Comparison of ENCODE assay signal across 32 mouse cellular contexts in the genomic region with DNA sequence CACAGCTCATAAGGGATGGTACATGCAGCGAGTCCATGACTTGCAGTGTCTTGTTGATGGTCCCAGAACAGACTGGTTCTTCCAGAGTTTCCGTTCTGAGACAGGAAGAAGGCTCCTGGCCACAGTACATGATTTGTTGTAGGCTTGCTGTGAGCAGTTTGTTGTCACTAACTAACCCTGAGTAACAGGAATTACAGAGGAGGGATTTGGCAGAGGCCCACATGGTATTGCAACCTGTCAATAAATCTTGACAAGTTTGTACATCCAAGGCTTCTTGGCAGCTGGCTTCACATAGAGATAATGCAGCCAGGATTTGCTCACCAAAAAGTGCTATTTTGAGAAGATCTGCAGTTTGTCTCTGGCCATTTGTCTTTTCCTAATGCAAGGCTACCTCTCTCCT. TPM values are rescaled to one million over a fixed set of nuclear protein-coding genes. Genes with fewer than 3 reads are reported as not detected.
A peak's percentile ranks its signal among the peaks of the same experiment; 100 is the strongest.
DNase-seq lines count a peak whose midpoint lies in the region; ATAC-seq and TF ChIP-seq lines count a peak whose summit lies in the region.
"Had no signal": no experiment of that assay in that cellular context is flagged by ENCODE, and none has a peak within 500 bp of the region (broad histone marks: within the 10 kb centered on the region; RNA-seq: fewer than 3 reads in every experiment).

No protein-coding gene starts in this region.

- intact Hi-C loops in heart, postnatal 14 days (cut with DNase I): no loop called here

- H3K9me3 ChIP-seq in midbrain, embryonic 11.5 days (ENCODE audit: control insufficient read depth, low read length): no peaks in the 10 kb centered on the region
- H3K9me3 ChIP-seq in midbrain, postnatal 0 days (ENCODE audit: low read length): no peaks in the 10 kb centered on the region
- H3K9me3 ChIP-seq in embryonic facial prominence, embryonic 15.5 days (replicated peaks): no peaks in the 10 kb centered on the region
- H3K9me3 ChIP-seq: G1E; hindbrain, embryonic 10.5 days; kidney, embryonic 15.5 days; midbrain, embryonic 10.5 days; neural tube, embryonic 15.5 days had no signal

- WGBS in midbrain, embryonic 11.5 days: 98% methylated on average over 2 of the region's 2 CpGs
- 98% methylated on average over 2 of the region's 2 CpGs for WGBS in midbrain, postnatal 0 days
- 78% methylated on average over 2 of the region's 2 CpGs for WGBS in embryonic facial prominence, embryonic 15.5 days

- no peak overlapping the region for H3K4me3 ChIP-seq in midbrain, embryonic 11.5 days (ENCODE audit: low read depth, low read length)
- no peak overlapping the region for H3K4me3 ChIP-seq in midbrain, postnatal 0 days (ENCODE audit: low read depth, low read length)
- no peak overlapping the region for H3K4me3 ChIP-seq in embryonic facial prominence, embryonic 15.5 days (replicated peaks)
- H3K4me3 ChIP-seq: hindbrain, embryonic 10.5 days; kidney, embryonic 15.5 days; midbrain, embryonic 10.5 days; neural tube, embryonic 15.5 days had no signal

- H3K27ac ChIP-seq in midbrain, embryonic 11.5 days (ENCODE audit: low read depth, low read length): no peak overlapping the region
- no peak overlapping the region for H3K27ac ChIP-seq in midbrain, postnatal 0 days (ENCODE audit: low read depth, low read length)
- H3K27ac ChIP-seq in embryonic facial prominence, embryonic 15.5 days (replicated peaks): peak overlapping the region; percentile 48; the same call in 1 of the 2 replicates
- H3K27ac ChIP-seq: hindbrain, embryonic 10.5 days; hindbrain, postnatal 0 days; kidney, embryonic 15.5 days; midbrain, embryonic 10.5 days had no signal

- DNase-seq in heart, adult 11 months: peak; percentile 45
- DNase-seq in heart, postnatal 14 days: no peak
- peak; percentile 45 for DNase-seq in midbrain, embryonic 11.5 days (ENCODE audit: low spot score, missing footprints)
- no peak for DNase-seq in midbrain, postnatal 0 days (ENCODE audit: low spot score)
- DNase-seq in kidney, adult 8-10 months: no peak
- DNase-seq in kidney, postnatal 25 days: no peak
- DNase-seq: B cell, adult 2 months; cerebellum, adult 8-10 months; lung, adult 18-20 months; lung, postnatal 10 days; right cerebral cortex, adult 18-20 months; right cerebral cortex, postnatal 4 days; thymus, postnatal 36 days had no signal

- no peak overlapping the region for H3K4me2 ChIP-seq in midbrain, embryonic 11.5 days
- no peak overlapping the region for H3K4me2 ChIP-seq in midbrain, postnatal 0 days (ENCODE audit: low read depth, low read length, poor library complexity, severe bottlenecking)
- H3K4me2 ChIP-seq in embryonic facial prominence, embryonic 15.5 days (replicated peaks): no peak overlapping the region
- H3K4me2 ChIP-seq: heart, embryonic 11.5 days; kidney, embryonic 15.5 days; liver, embryonic 11.5 days; neural tube, embryonic 15.5 days had no signal

- no peak for TF ChIP-seq CTCF in midbrain, postnatal 0 days (IDR thresholded peaks at IDR 0.05)

- peaks cover 4% of the 10 kb centered on the region; the same call in 1 of the 2 replicates for H3K4me1 ChIP-seq in midbrain, embryonic 11.5 days (ENCODE audit: control insufficient read depth, insufficient read depth, low read length)
- H3K4me1 ChIP-seq in midbrain, postnatal 0 days (ENCODE audit: insufficient read depth, low read length): no peaks in the 10 kb centered on the region
- 0 out of 2 replicates have a peak, but pooled peaks cover 8% of the 10 kb centered on the region for H3K4me1 ChIP-seq in embryonic facial prominence, embryonic 15.5 days
- H3K4me1 ChIP-seq: kidney, embryonic 15.5 days had no signal

- no peak for ATAC-seq in midbrain, embryonic 11.5 days (ENCODE audit: low FRiP score)
- ATAC-seq in midbrain, postnatal 0 days (ENCODE audit: low FRiP score): no peak
- ATAC-seq in embryonic facial prominence, embryonic 15.5 days (ENCODE audit: insufficient number of reproducible peaks, low FRiP score, low TSS enrichment, low read depth): no peak
- ATAC-seq: activated CD4-positive, CD25-positive, alpha-beta regulatory T cell, adult 4 months; hindbrain, postnatal 0 days; intestine, embryonic 16.5 days had no signal

- no peaks in the 10 kb centered on the region for H3K27me3 ChIP-seq in midbrain, embryonic 11.5 days (ENCODE audit: control insufficient read depth, insufficient read depth, low read length)
- no peaks in the 10 kb centered on the region for H3K27me3 ChIP-seq in midbrain, postnatal 0 days (ENCODE audit: insufficient read depth, low read length)
- no peaks in the 10 kb centered on the region for H3K27me3 ChIP-seq in embryonic facial prominence, embryonic 15.5 days
- H3K27me3 ChIP-seq: CH12.LX; kidney, embryonic 15.5 days; neural tube, embryonic 15.5 days had no signal

- peaks cover 3% of the 10 kb centered on the region; the same call in 1 of the 2 replicates for H3K36me3 ChIP-seq in midbrain, embryonic 11.5 days (ENCODE audit: control insufficient read depth, insufficient read depth, low read length)
- H3K36me3 ChIP-seq in midbrain, postnatal 0 days (ENCODE audit: insufficient read depth, low read length): peaks cover 20% of the 10 kb centered on the region; the same call in 1 of the 2 replicates
- peaks cover 41% of the 10 kb centered on the region for H3K36me3 ChIP-seq in embryonic facial prominence, embryonic 15.5 days

- H3K9ac ChIP-seq in midbrain, embryonic 11.5 days (ENCODE audit: low read length): no peak overlapping the region
- H3K9ac ChIP-seq in midbrain, postnatal 0 days (replicated peaks; ENCODE audit: low read length, poor library complexity, severe bottlenecking): no peak overlapping the region
- no peak overlapping the region for H3K9ac ChIP-seq in embryonic facial prominence, embryonic 15.5 days
- H3K9ac ChIP-seq: kidney, embryonic 15.5 days; neural tube, embryonic 15.5 days had no signal

RNA-seq across cellular contexts. Expression of a gene that starts 20.9 kb away (rescaled TPM):
- total RNA-seq in heart, postnatal 14 days (2021): not detected
- 0.26 and 0.37 TPM in 2 replicates for polyA plus RNA-seq in midbrain, embryonic 11.5 days (2014; fragmentation: Nextera tagmentation; extraction: Ambion mirVana)
- 1.8 and 4.0 TPM in 2 replicates for total RNA-seq in midbrain, postnatal 0 days (2014; rRNA removed)
- polyA plus RNA-seq in midbrain, postnatal 0 days (2015; fragmentation: Nextera tagmentation; extraction: Ambion mirVana): 0.25 and 0.34 TPM in 2 replicates
- polyA plus RNA-seq in embryonic facial prominence, embryonic 15.5 days (2015; fragmentation: Nextera tagmentation; extraction: Ambion mirVana): 0.25 and 0.49 TPM in 2 replicates
- total RNA-seq: gastrocnemius, adult 8-10 months had no signal
- polyA plus RNA-seq: G1E; heart, embryonic 11.5 days; heart, postnatal 0 days; stomach, embryonic 14.5 days had no signal

RNA-seq across cellular contexts. Expression of a gene that starts 26.0 kb away (rescaled TPM):
- 10 to 100 TPM; 15.7 to 16.8 TPM for total RNA-seq in heart, postnatal 14 days (2021)
- polyA plus RNA-seq in midbrain, embryonic 11.5 days (2014; fragmentation: Nextera tagmentation; extraction: Ambion mirVana): 926 and 968 TPM in 2 replicates
- total RNA-seq in midbrain, postnatal 0 days (2014; rRNA removed): 39.0 and 40.8 TPM in 2 replicates
- 71.0 and 71.4 TPM in 2 replicates for polyA plus RNA-seq in midbrain, postnatal 0 days (2015; fragmentation: Nextera tagmentation; extraction: Ambion mirVana)
- polyA plus RNA-seq in embryonic facial prominence, embryonic 15.5 days (2015; fragmentation: Nextera tagmentation; extraction: Ambion mirVana): 879 and 898 TPM in 2 replicates

RNA-seq across cellular contexts. Expression of a gene that starts 39.4 kb away (rescaled TPM):
- total RNA-seq in heart, postnatal 14 days (2021): not detected
- 0.25 TPM in 1 of 2 replicates, not detected in the other for polyA plus RNA-seq in midbrain, embryonic 11.5 days (2014; fragmentation: Nextera tagmentation; extraction: Ambion mirVana)
- 0.11 TPM in 1 of 2 replicates, not detected in the other for total RNA-seq in midbrain, postnatal 0 days (2014; rRNA removed)
- 0.14 TPM in 1 of 2 replicates, not detected in the other for polyA plus RNA-seq in midbrain, postnatal 0 days (2015; fragmentation: Nextera tagmentation; extraction: Ambion mirVana)
- polyA plus RNA-seq in embryonic facial prominence, embryonic 15.5 days (2015; fragmentation: Nextera tagmentation; extraction: Ambion mirVana): 0.67 and 0.79 TPM in 2 replicates
- total RNA-seq: gastrocnemius, adult 8-10 months; hindbrain, postnatal 0 days; left cerebral cortex, adult 18-20 months; left cerebral cortex, postnatal 36 days had no signal
- polyA plus RNA-seq: brain, embryonic 14.5 days; large intestine, adult 2 months had no signal

Comparison
In these comparisons a context has a peak if more than half of its experiments do, and no peak if none do; other contexts are left out.
1. DNase-seq: peak in heart, adult 11 months (single experiment) and midbrain, embryonic 11.5 days (single experiment); none in heart, postnatal 14 days (0 of 2), midbrain, postnatal 0 days (single experiment), kidney, adult 8-10 months (0 of 2) and kidney, postnatal 25 days (0 of 2).
2. RNA of a gene that starts 26.0 kb away (polyA plus RNA-seq): 926 to 968 TPM in midbrain, embryonic 11.5 days and 879 to 898 TPM in embryonic facial prominence, embryonic 15.5 days; 71.0 to 71.4 TPM in midbrain, postnatal 0 days; every median in the first group is over 10 times any median in the second.